Mouse (Mus musculus) erythroblast, embryonic 14.5 days (primary cell): ENCODE results near the gene Mrpl48. TPM values are rescaled to one million over a fixed set of nuclear protein-coding genes. Genes with fewer than 3 reads are reported as not detected.

Source experiments
- H3K27me3 ChIP-seq: 2 replicates; pipeline ENCODE4 v1.6.1; 2012; ENCODE audit warnings: inconsistent platforms; ENCODE audit not compliant: control insufficient read depth
- H3K36me3 ChIP-seq: 2 replicates; pipeline ENCODE4 v1.6.1; 2012; ENCODE audit warnings: mild to moderate bottlenecking, inconsistent platforms; ENCODE audit not compliant: control insufficient read depth
- H3K4me1 ChIP-seq: 2 replicates; pipeline ENCODE4 v1.6.1; 2012; ENCODE audit warnings: inconsistent platforms; ENCODE audit not compliant: control insufficient read depth
- H3K4me3 ChIP-seq: replicated peaks from 2 replicates; pipeline ENCODE3; 2012; ENCODE audit warnings: moderate library complexity, mild to moderate bottlenecking, inconsistent platforms
- H3K9me3 ChIP-seq: 2 replicates; pipeline ENCODE4 v1.6.1; 2012; ENCODE audit warnings: low read length, inconsistent platforms, mixed read lengths; ENCODE audit not compliant: control insufficient read depth
- GATA1 ChIP-seq: IDR thresholded peaks from 2 replicates; pipeline ENCODE4 v1.6.1; 2012; ENCODE audit warnings: low read length, inconsistent platforms, mixed read lengths
- TAL1 ChIP-seq: IDR thresholded peaks from 3 replicates; pipeline ENCODE4 v1.6.1; 2012; ENCODE audit warnings: low read length, inconsistent platforms, mixed read lengths
- polyA plus RNA-seq: library from polyadenylated mRNA; stranded (reverse); fragments of >175 nt; gene quantifications from 2 replicates; pipeline ENCODE4 v1.2.3, GENCODE M21; 2012

Mrpl48 gene
- polyA plus RNA-seq, 1 experiment, result 0.27 TPM

GRCm38 (mm10) chr7:100503076-100503475 lies 105.0 kb downstream of the Mrpl48 start:
- Histone ChIP-seq H3K4me1 (peaks cover 79% of the 10 kb centered on the region), H3K36me3 (peaks cover 31% of the 10 kb centered on the region), H3K4me3 (no peak overlapping the region), H3K27me3 (peaks cover 6% of the 10 kb centered on the region), H3K9me3 (no peaks in the 10 kb centered on the region)
- TF ChIP-seq GATA1, result no peak
- TF ChIP-seq TAL1, result no peak

DNA sequence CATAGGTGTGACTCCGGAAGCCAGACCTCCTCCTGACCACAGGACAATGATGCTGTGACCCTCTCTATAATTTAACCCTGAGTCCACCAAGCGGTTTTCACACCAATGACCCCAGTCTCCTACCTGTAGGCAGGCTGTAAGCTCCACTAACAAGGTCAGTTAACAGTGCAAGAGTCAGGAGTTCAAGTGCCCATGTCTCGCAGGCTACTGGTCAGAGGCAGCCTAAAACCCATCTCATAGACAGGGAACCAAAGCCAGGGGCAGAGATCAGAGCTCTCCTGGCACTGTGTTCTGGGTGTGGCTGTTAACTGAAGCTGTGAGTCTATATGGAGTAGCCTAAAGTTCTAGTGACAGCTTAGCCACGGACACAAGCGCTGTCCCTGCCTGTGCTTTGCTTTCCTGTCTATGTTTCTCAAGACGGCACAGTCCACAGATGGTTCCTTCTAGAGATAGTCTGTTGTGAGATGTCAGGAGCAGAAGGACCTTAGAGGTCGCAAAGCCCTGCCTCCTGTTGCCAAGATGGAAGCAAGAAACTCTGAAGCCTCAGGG lies 105.7 kb downstream of the Mrpl48 start:
- Histone ChIP-seq H3K36me3 (peaks cover 38% of the 10 kb centered on the region), H3K4me3 (no peak overlapping the region), H3K27me3 (peaks cover under 1% of the 10 kb centered on the region; the same call in 1 of the 2 replicates), H3K9me3 (no peaks in the 10 kb centered on the region), H3K4me1 (peaks cover 86% of the 10 kb centered on the region)
- TF ChIP-seq TAL1, result no peak
- no peak for TF ChIP-seq GATA1

- Histone ChIP-seq H3K27me3 (no peaks in the 10 kb centered on the region; the same call in 1 of the 2 replicates), H3K4me1 (peaks cover 91% of the 10 kb centered on the region), H3K36me3 (peaks cover 43% of the 10 kb centered on the region), H3K4me3 (no peak overlapping the region), H3K9me3 (no peaks in the 10 kb centered on the region)
- TF ChIP-seq GATA1, result no peak
- TF ChIP-seq TAL1, result no peak
Measured at GRCm38 (mm10) chr7:100501844-100502373, 106.2 kb downstream of the Mrpl48 start.

DNA sequence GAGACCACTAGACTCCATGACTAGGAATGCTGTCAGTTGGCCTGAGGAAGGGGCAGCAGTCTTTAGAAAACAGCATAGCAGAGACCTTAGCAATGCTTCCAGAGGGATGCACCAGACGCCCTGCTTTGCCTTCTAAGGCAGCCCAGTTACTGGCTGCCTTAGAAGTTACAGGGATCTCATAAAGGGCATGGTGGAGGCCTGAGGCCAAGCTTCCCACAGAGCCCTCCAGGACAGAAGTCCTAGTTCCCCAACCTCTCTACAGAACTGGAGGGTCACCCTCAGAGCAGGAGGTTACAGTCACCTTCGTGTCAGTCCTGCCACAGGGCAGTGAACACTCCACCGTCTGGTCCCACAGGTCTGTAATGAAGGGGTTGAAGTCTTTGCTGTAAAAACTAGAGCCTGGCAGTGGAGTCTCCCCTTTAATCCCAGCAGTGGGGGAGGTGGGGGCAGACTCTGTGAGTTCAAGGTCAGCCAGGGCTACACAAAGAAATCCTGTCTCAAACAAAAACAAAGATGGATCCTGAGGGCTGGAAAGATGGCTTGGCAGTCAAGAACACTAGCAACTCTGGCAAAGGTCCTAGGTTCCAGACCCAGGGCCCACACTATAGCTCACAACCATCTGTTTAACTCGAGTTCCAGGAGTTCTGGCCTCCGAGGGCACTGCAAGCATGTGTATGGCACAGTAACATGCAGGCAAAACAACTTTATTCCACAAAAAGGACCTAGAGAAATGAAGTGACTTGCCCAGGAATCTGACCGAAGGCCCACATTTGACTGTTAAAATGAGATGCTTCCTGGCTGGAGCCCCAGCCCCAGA lies 106.9 kb downstream of the Mrpl48 start:
- H3K36me3 ChIP-seq, result peaks cover 50% of the 10 kb centered on the region
- H3K9me3 ChIP-seq, result no peaks in the 10 kb centered on the region
- H3K27me3 ChIP-seq, result no peaks in the 10 kb centered on the region; the same call in 1 of the 2 replicates
- H3K4me1 ChIP-seq, result peaks cover 93% of the 10 kb centered on the region
- no peak overlapping the region for H3K4me3 ChIP-seq
- TF ChIP-seq TAL1, result no peak
- TF ChIP-seq GATA1, result no peak

DNA sequence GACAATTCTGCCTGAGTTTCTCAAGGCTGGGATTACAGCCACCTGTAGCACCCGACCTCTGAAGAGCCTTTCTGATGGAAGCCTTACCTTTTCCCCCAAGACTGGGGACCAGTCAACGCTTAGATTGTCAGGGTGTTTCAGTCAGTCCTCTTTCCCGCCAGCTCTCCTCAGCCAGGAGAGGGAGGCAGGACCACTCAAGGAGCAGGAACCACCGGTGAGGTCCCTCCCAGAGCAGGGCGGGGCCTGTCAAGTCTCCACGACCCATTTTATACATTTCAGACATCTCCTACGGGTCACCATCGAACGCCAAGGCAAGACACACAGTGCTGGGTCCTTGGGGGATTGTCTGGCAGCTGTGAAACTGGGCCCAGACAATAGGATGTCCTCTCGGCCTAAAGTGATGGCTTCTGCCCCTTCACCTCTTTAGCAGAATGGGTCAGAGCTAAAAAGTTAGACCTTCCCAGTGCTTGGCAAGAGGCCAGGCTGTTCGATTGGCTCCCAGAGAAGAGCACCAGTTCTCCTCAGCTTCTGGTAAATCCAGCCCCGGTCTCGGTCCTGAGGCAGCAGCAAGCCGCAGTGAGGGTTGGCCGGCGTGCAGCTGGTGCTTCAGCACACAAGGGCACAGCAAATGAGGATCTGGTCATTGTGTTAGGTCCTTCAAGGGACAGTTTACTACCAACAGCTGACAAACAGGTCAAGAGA lies 107.7 kb downstream of the Mrpl48 start:
- Histone ChIP-seq H3K36me3 (peaks cover 58% of the 10 kb centered on the region), H3K27me3 (no peaks in the 10 kb centered on the region; the same call in 1 of the 2 replicates), H3K4me1 (peaks cover 95% of the 10 kb centered on the region), H3K9me3 (no peaks in the 10 kb centered on the region), H3K4me3 (no peak overlapping the region)
- TF ChIP-seq GATA1 (no peak), TAL1 (no peak)

DNA sequence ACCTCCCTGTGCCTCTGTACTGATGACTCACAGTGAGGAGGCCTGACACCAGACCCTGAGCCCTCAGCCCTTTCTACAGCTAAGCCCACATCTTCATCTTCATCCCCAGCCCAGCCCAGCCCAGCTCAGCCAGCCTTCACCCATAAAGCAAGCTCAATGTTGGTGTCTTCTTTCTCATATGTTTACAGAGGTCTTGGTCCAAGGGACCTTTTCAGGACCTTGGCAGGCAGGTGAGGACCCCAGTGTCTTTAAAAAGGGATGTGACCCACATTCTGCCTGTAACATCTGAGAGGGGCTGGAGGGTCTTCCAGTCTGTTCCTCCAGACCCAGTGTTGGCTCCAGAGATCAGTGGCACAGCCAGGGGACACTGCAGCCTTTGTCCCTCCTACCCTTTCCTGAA lies 108.6 kb downstream of the Mrpl48 start:
- peaks cover 96% of the 10 kb centered on the region for H3K4me1 ChIP-seq
- no peak overlapping the region for H3K4me3 ChIP-seq
- H3K36me3 ChIP-seq, result peaks cover 67% of the 10 kb centered on the region
- TF ChIP-seq GATA1 (no peak), TAL1 (no peak)
- no peaks in the 10 kb centered on the region; the same call in 1 of the 2 replicates for H3K27me3 ChIP-seq
- no peaks in the 10 kb centered on the region for H3K9me3 ChIP-seq

DNA sequence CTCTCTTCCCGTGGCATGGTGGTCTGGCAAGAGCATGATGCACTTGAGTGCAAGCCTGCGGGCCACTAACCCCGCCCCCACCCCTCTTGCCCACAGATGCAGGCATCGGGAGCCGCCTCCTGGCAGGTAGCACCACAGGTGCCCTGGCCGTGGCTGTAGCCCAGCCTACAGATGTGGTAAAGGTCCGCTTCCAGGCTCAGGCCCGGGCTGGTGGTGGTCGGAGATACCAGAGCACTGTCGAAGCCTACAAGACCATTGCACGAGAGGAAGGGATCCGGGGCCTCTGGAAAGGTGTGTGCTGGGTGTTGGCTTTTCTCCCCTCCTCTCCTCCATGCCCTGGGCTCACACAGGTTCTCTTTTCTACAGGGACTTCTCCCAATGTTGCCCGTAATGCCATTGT lies 110.1 kb downstream of the Mrpl48 start:
- no peak for TF ChIP-seq TAL1
- TF ChIP-seq GATA1, result no peak
- Histone ChIP-seq H3K36me3 (peaks cover 81% of the 10 kb centered on the region), H3K4me3 (peak overlapping the region; percentile 68), H3K4me1 (peaks cover 82% of the 10 kb centered on the region), H3K9me3 (no peaks in the 10 kb centered on the region), H3K27me3 (no peaks in the 10 kb centered on the region; the same call in 1 of the 2 replicates)

- no peak for TF ChIP-seq TAL1
- Histone ChIP-seq H3K27me3 (no peaks in the 10 kb centered on the region; the same call in 1 of the 2 replicates), H3K36me3 (peaks cover 81% of the 10 kb centered on the region), H3K4me3 (peak overlapping the region; percentile 68), H3K4me1 (peaks cover 82% of the 10 kb centered on the region), H3K9me3 (no peaks in the 10 kb centered on the region)
Measured at GRCm38 (mm10) chr7:100497402-100497801, 110.7 kb downstream of the Mrpl48 start.

DNA sequence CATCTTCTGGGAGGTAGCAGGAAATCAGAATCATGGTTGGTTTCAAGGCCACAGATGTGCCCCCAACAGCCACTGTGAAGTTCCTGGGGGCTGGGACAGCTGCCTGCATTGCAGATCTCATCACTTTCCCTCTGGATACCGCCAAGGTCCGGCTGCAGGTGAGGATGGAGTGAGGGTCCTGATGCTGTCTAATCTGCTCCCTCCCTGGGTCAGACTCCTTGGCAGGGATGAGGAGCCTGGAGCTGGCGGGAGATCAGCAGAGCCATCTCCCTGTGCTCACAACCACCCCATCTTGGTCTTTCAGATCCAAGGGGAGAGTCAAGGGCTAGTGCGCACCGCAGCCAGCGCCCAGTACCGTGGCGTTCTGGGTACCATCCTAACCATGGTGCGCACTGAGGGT lies 111.3 kb downstream of the Mrpl48 start:
- H3K9me3 ChIP-seq, result no peaks in the 10 kb centered on the region
- no peaks in the 10 kb centered on the region; the same call in 1 of the 2 replicates for H3K27me3 ChIP-seq
- peaks cover 83% of the 10 kb centered on the region for H3K4me1 ChIP-seq
- H3K36me3 ChIP-seq, result peaks cover 81% of the 10 kb centered on the region
- peak overlapping the region; percentile 68 for H3K4me3 ChIP-seq
- TF ChIP-seq GATA1 (no peak), TAL1 (no peak)
